Mouse (Mus musculus): ENCODE results near the gene Krtap31-1. TPM values are rescaled to one million over a fixed set of nuclear protein-coding genes. Genes with fewer than 3 reads are reported as not detected.
"Not testable (repeated sequence)": the region's sequence is repeated elsewhere in the genome, so short reads cannot be mapped to it uniquely, and the experiment has no call there.

The Krtap31-1 gene
- not detected for total RNA-seq (2021)

DNA sequence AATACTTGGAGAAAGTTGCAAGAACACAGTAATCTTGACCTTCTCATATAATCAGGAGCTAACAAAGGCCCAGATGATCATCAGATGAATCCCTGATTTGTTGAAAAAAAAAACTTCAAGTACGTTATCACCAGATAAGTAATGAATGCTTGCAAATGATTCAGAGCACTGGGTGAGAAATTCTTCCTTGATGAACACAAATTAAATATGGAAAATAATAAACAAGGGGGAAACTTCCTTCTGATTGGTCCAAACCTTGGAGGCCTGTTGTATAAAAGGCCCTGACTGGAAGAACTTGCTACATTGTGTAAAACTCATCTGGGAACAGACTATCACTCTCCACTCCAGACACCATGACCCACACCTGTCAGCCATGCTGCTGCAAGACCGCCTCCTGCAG lies at the start of gene Krtap31-1:
Gene Krtap31-1 (plus strand): TSS at position 301 of the 400 bp plus-strand sequence.
- intact Hi-C loops (cut with DNase I), result no loop called here
- DNase-seq (ENCODE audit: low spot score), result no peak

- intact Hi-C loops (cut with DNase I), result no loop called here
- no peak for DNase-seq (ENCODE audit: low spot score)
These were observed 49.0 kb upstream of the Krtap31-1 start for GRCm38 (mm10) chr11:99858761-99859160.

- DNase-seq (ENCODE audit: low spot score); intact Hi-C loops (cut with DNase I): not testable (repeated sequence)
These were observed 43.5 kb upstream of the Krtap31-1 start, which contains the start of gene Gm11559 for GRCm38 (mm10) chr11:99864176-99864575. TSS of gene Gm11559 (plus strand) at chr11:99864476.

GRCm38 (mm10) chr11:99873089-99873488 lies 34.6 kb upstream of the Krtap31-1 start, which contains the start of gene Krtap9-1:
TSS of gene Krtap9-1 (plus strand) at chr11:99873389.
- DNase-seq (ENCODE audit: low spot score); intact Hi-C loops (cut with DNase I): not testable (repeated sequence)

- DNase-seq (ENCODE audit: low spot score); intact Hi-C loops (cut with DNase I): not testable (repeated sequence)
These were observed 28.8 kb upstream of the Krtap31-1 start, which contains the start of gene Gm11567 for GRCm38 (mm10) chr11:99878887-99879286. TSS of gene Gm11567 (plus strand) at chr11:99879187.

GRCm38 (mm10) chr11:99914451-99914850 lies 6.7 kb downstream of the Krtap31-1 start, which contains the start of gene Gm11565:
TSS of gene Gm11565 (plus strand) at chr11:99914751.
- intact Hi-C loops (cut with DNase I), result no loop called here
- no peak for DNase-seq (ENCODE audit: low spot score)

GRCm38 (mm10) chr11:99935991-99936390 lies 28.3 kb downstream of the Krtap31-1 start, which contains the start of gene Krtap31-2:
TSS of gene Krtap31-2 (plus strand) at chr11:99936291.
- intact Hi-C loops (cut with DNase I), result no loop called here
- DNase-seq (ENCODE audit: low spot score), result no peak

DNA sequence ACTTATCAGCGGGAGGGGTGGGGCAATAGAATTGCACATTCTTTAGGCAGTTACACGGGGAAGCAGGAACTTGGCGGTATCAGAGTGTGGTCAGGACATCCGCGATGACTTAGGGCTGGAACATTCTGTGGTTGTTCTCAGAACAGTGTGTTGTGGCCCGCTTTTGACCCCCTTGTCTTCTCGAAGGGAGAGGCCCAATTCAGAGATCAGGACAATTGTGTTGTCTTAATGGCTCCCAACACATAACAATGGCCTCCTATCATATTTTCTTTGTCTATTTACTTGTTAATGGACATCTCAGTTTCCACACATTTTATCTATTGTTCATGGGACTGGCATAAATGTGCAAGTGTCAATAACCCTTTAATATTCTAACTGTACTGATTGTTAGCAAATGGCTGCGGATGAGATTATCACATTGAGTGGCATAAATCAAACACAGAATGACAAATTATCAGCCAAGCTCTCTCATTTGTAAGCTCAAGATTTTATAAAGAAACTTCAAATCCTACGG lies 30.1 kb downstream of the Krtap31-1 start:
- intact Hi-C loops (cut with DNase I), result no loop called here
- no peak for DNase-seq (ENCODE audit: low spot score)

DNA sequence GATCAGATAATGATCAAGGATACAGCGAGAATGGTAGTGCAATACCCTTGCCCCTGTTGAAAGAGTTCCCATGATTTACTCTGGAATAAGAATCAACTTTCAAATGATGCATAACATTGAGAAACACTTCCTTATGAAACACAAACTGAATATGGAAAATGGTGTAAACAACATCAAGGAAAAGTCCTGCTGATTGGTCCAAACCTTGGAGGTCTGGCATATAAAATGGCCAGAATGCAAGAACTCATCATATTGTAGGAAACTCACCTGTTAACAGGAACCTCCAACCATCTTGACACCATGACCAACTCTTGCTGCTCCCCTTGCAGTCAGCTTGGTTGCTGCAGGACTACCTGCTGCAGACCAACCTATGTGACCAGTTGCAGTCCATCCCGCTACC lies 40.5 kb downstream of the Krtap31-1 start, which contains the start of gene Krtap9-5:
Gene Krtap9-5 (plus strand): TSS at position 301 of the 400 bp plus-strand sequence.
- no peak for DNase-seq (ENCODE audit: low spot score)
- intact Hi-C loops (cut with DNase I), result no loop called here

Other genes starting within 250 kb of the Krtap31-1 start
- gene Gm11563, start 249.0 kb upstream of the Krtap31-1 start, total RNA-seq (2021), result not detected
- gene Krtap4-6, start 242.0 kb upstream of the Krtap31-1 start, total RNA-seq (2021), result not detected
- not detected for gene Gm14190, start 217.2 kb upstream of the Krtap31-1 start, total RNA-seq (2021)
- gene Gm14180, start 173.6 kb upstream of the Krtap31-1 start, total RNA-seq (2021), result not detected
- gene Gm11595, start 135.0 kb upstream of the Krtap31-1 start, total RNA-seq (2021), result not detected
- gene Krtap4-8, start 127.2 kb upstream of the Krtap31-1 start, total RNA-seq (2021), result not detected
- not detected for gene Krtap4-9, start 122.7 kb upstream of the Krtap31-1 start, total RNA-seq (2021)
- not detected for gene Gm11596, start 114.5 kb upstream of the Krtap31-1 start, total RNA-seq (2021)
- gene Gm11569, start 109.0 kb upstream of the Krtap31-1 start, total RNA-seq (2021), result not detected
- gene Gm11554, start 103.5 kb upstream of the Krtap31-1 start, total RNA-seq (2021), result not detected
- not detected for gene Krtap4-13, start 98.0 kb upstream of the Krtap31-1 start, total RNA-seq (2021)
- gene Gm11564, start 92.3 kb upstream of the Krtap31-1 start, total RNA-seq (2021), result not detected
- not detected for gene 2300003K06Rik, start 69.9 kb upstream of the Krtap31-1 start, total RNA-seq (2021)
- gene Krtap4-16, start 56.3 kb upstream of the Krtap31-1 start, total RNA-seq (2021), result not detected
- gene Gm11568, start 50.0 kb upstream of the Krtap31-1 start, total RNA-seq (2021), result not detected
- not detected for gene Gm11559, start 43.4 kb upstream of the Krtap31-1 start, total RNA-seq (2021)
- gene Krtap9-1, start 34.5 kb upstream of the Krtap31-1 start, total RNA-seq (2021), result not detected
- not detected for gene Gm11567, start 28.7 kb upstream of the Krtap31-1 start, total RNA-seq (2021)
- gene Gm11565, start 6.8 kb downstream of the Krtap31-1 start, total RNA-seq (2021), result not detected
- not detected for gene Krtap31-2, start 28.4 kb downstream of the Krtap31-1 start, total RNA-seq (2021)
- not detected for gene Krtap9-5, start 40.6 kb downstream of the Krtap31-1 start, total RNA-seq (2021)
- gene Krtap29-1, start 71.1 kb downstream of the Krtap31-1 start, total RNA-seq (2021), result not detected
- not detected for gene Krtap16-1, start 78.7 kb downstream of the Krtap31-1 start, total RNA-seq (2021)
- not detected for gene Krtap17-1, start 86.1 kb downstream of the Krtap31-1 start, total RNA-seq (2021)
- gene Krt33a, start 108.3 kb downstream of the Krtap31-1 start, total RNA-seq (2021), result not detected
- gene Krt33b, start 121.9 kb downstream of the Krtap31-1 start, total RNA-seq (2021), result not detected
- gene Krt34, start 133.6 kb downstream of the Krtap31-1 start, total RNA-seq (2021), result not detected
- not detected for gene Krt31, start 142.6 kb downstream of the Krtap31-1 start, total RNA-seq (2021)
- gene Krt32, start 180.3 kb downstream of the Krtap31-1 start, total RNA-seq (2021), result not detected
- not detected for gene Krt35, start 188.3 kb downstream of the Krtap31-1 start, total RNA-seq (2021)
- gene Krt36, start 197.7 kb downstream of the Krtap31-1 start, total RNA-seq (2021), result not detected
- not detected for gene Krt13, start 213.6 kb downstream of the Krtap31-1 start, total RNA-seq (2021)
- gene Krt15, start 228.0 kb downstream of the Krtap31-1 start, total RNA-seq (2021), result not detected
- gene Krt19, start 240.7 kb downstream of the Krtap31-1 start, total RNA-seq (2021), result 10 to 100 TPM in 1 of 2 experiments, 1 to 10 TPM in 1; 9.8 to 16.4 TPM